Mouse (Mus musculus): ENCODE results near the gene Ms4a15. TPM values are rescaled to one million over a fixed set of nuclear protein-coding genes. Genes with fewer than 3 reads are reported as not detected.

The Ms4a15 gene
- polyA plus RNA-seq, 1 experiment, result not detected

DNA sequence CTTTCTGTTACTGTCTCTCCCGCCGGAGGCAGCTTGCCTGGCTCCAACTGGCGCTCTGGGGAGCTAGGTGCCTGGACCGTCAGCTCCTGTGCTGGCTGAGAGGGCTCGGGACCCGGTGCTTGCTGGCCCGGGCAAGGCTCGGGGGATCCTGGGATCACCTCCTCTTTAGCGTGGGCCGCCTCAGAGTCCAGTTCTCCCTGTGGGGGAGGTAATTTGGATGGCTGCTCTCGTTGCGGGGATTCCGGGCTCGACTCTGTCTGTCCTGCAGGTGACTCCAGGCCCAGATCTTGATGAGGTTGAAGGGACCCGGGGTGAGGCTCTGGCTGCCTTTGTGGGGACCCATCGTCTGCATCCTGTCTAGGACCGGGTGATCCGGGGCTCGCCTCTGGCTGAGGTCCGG is 44.6 kb downstream of the Ms4a15 start:
- peaks cover 16% of the 10 kb centered on the region; the same call in 1 of the 2 replicates for H3K4me1 ChIP-seq (ENCODE audit: control insufficient read depth, insufficient read depth, low read length)
- H3K27ac ChIP-seq (ENCODE audit: insufficient read depth, low read length), result no peak overlapping the region
- peak overlapping the region; percentile 40 for H3K4me3 ChIP-seq (ENCODE audit: insufficient read depth, low read length)
- TF ChIP-seq CTCF (IDR thresholded peaks at IDR 0.05; ENCODE audit: extremely low read depth, insufficient read depth, low read length) (no peak), POLR2A (IDR thresholded peaks at IDR 0.05; ENCODE audit: extremely low read depth, insufficient read depth, low read length) (no peak)

DNA sequence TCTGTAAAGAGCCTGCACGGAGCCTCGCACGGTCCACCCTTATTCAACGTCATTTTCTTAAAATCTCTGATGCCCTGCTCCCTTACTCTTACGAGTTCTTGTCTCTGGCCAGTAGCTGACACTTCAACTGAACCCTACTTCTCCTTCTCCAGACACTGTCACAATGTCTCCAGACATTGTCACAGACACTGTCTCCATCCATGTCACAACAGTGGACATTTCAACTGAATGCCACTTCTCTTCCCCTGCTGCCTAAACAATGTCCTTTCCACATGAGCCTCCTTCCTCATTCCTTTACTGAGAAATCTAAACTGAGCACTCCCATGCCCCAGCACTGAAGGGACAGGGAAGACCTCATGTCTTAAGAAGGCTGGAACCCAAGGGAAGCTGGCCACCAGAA is 45.8 kb downstream of the Ms4a15 start:
- H3K27ac ChIP-seq (ENCODE audit: insufficient read depth, low read length), result no peak overlapping the region
- H3K4me3 ChIP-seq (ENCODE audit: insufficient read depth, low read length), result peak overlapping the region; percentile 40; the same call in 1 of the 2 replicates
- peaks cover 16% of the 10 kb centered on the region; the same call in 1 of the 2 replicates for H3K4me1 ChIP-seq (ENCODE audit: control insufficient read depth, insufficient read depth, low read length)
- TF ChIP-seq CTCF (IDR thresholded peaks at IDR 0.05; ENCODE audit: extremely low read depth, insufficient read depth, low read length), result no peak
- TF ChIP-seq POLR2A (IDR thresholded peaks at IDR 0.05; ENCODE audit: extremely low read depth, insufficient read depth, low read length), result no peak

GRCm38 (mm10) chr19:10946506-10946905 is 46.5 kb downstream of the Ms4a15 start:
- no peak overlapping the region for H3K27ac ChIP-seq (ENCODE audit: insufficient read depth, low read length)
- H3K4me3 ChIP-seq (ENCODE audit: insufficient read depth, low read length), result no peak overlapping the region
- H3K4me1 ChIP-seq (ENCODE audit: control insufficient read depth, insufficient read depth, low read length), result peaks cover 10% of the 10 kb centered on the region; the same call in 1 of the 2 replicates
- TF ChIP-seq POLR2A (IDR thresholded peaks at IDR 0.05; ENCODE audit: extremely low read depth, insufficient read depth, low read length) (no peak), CTCF (IDR thresholded peaks at IDR 0.05; ENCODE audit: extremely low read depth, insufficient read depth, low read length) (no peak)

DNA sequence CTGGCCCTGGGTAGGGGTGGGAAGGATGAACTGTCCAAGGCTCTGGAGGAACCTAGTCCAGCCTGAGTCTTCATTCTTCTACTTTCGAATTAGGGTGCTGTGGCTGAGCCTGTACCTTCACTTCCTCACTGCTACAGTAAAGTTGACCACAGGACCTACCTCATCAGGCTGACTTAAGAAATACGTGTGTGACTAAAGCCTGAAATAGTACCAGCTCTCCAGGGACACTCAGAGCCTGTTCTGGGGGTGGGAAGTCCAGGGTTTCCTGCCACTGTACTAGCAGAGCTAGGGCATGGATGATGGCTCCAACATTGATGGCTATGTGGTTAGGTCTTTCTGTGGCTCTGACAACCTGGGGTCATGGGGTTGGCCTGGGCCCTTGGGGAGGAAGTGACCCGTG is 49.1 kb downstream of the Ms4a15 start:
- TF ChIP-seq CTCF (IDR thresholded peaks at IDR 0.05; ENCODE audit: extremely low read depth, insufficient read depth, low read length) (no peak), POLR2A (IDR thresholded peaks at IDR 0.05; ENCODE audit: extremely low read depth, insufficient read depth, low read length) (no peak)
- H3K4me3 ChIP-seq (ENCODE audit: insufficient read depth, low read length), result no peak overlapping the region
- peaks cover 10% of the 10 kb centered on the region; the same call in 1 of the 2 replicates for H3K4me1 ChIP-seq (ENCODE audit: control insufficient read depth, insufficient read depth, low read length)
- no peak overlapping the region for H3K27ac ChIP-seq (ENCODE audit: insufficient read depth, low read length)

GRCm38 (mm10) chr19:10940801-10941457 is 52.1 kb downstream of the Ms4a15 start:
- H3K27ac ChIP-seq (ENCODE audit: insufficient read depth, low read length), result no peak overlapping the region
- peak overlapping the region; percentile 12; the same call in 1 of the 2 replicates for H3K4me3 ChIP-seq (ENCODE audit: insufficient read depth, low read length)
- TF ChIP-seq CTCF (IDR thresholded peaks at IDR 0.05; ENCODE audit: extremely low read depth, insufficient read depth, low read length) (no peak), POLR2A (IDR thresholded peaks at IDR 0.05; ENCODE audit: extremely low read depth, insufficient read depth, low read length) (no peak)
- no peaks in the 10 kb centered on the region for H3K4me1 ChIP-seq (ENCODE audit: control insufficient read depth, insufficient read depth, low read length)

DNA sequence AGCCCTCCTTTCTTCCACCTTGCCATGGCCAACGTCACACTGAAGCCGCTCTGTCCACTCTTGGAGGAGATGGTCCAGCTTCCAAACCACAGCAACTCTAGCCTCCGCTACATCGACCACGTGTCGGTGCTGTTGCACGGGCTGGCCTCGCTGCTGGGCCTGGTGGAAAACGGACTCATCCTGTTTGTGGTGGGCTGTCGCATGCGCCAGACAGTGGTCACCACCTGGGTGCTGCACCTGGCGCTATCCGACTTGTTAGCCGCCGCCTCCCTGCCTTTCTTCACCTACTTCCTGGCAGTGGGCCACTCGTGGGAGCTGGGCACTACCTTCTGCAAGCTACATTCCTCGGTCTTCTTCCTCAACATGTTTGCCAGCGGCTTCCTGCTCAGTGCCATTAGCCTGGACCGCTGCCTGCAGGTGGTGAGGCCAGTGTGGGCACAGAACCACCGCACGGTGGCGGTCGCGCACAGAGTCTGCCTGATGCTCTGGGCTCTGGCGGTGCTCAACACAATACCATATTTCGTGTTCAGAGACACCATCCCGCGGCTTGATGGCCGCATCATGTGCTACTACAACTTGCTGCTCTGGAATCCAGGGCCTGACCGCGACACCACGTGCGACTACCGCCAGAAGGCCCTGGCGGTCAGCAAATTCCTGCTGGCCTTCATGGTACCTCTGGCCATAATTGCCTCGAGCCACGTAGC is 52.8 kb downstream of the Ms4a15 start:
- Histone ChIP-seq H3K27ac (ENCODE audit: insufficient read depth, low read length) (no peak overlapping the region), H3K4me1 (ENCODE audit: control insufficient read depth, insufficient read depth, low read length) (no peaks in the 10 kb centered on the region), H3K4me3 (ENCODE audit: insufficient read depth, low read length) (peak overlapping the region; percentile 12; the same call in 1 of the 2 replicates)
- TF ChIP-seq CTCF (IDR thresholded peaks at IDR 0.05; ENCODE audit: extremely low read depth, insufficient read depth, low read length), result peak; percentile 58
- 0 out of 2 replicates have a peak, but pooled peaks have one; percentile 2 for TF ChIP-seq POLR2A (IDR thresholded peaks at IDR 0.05; ENCODE audit: extremely low read depth, insufficient read depth, low read length)

DNA sequence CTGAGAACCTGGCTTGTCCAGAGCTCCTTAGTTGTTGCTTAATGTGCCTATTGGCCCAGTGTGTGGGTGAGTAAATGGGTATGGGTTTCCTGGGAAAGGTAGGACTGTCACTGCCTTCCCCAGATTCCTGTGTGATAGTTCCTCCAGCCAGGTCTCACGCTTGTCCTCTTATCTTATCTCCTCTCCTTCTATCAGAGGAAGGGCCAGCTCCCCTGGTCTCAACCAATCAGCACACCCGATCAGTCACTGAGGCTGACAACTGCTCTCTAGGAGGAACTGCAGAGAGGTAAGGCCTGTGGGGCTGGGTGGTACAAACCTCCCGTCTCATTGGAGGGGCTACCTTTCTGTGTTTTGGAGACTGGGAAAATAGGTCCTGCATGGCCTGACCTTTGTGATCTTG is 54.3 kb downstream of the Ms4a15 start:
- Histone ChIP-seq H3K27ac (ENCODE audit: insufficient read depth, low read length) (no peak overlapping the region), H3K4me3 (ENCODE audit: insufficient read depth, low read length) (no peak overlapping the region)
- no peak for TF ChIP-seq CTCF (IDR thresholded peaks at IDR 0.05; ENCODE audit: extremely low read depth, insufficient read depth, low read length)
- TF ChIP-seq POLR2A (IDR thresholded peaks at IDR 0.05; ENCODE audit: extremely low read depth, insufficient read depth, low read length), result no peak

GRCm38 (mm10) chr19:10937110-10937563 is 55.9 kb downstream of the Ms4a15 start, which contains the start of gene Ptgdr2:
TSS of gene Ptgdr2 (plus strand) at chr19:10937160.
- Histone ChIP-seq H3K4me1 (ENCODE audit: control insufficient read depth, insufficient read depth, low read length) (no peaks in the 10 kb centered on the region; the same call in 1 of the 2 replicates), H3K4me3 (ENCODE audit: insufficient read depth, low read length) (no peak within 1 kb of the TSS), H3K27ac (ENCODE audit: insufficient read depth, low read length) (no peak within 1 kb of the TSS)
- TF ChIP-seq CTCF (IDR thresholded peaks at IDR 0.05; ENCODE audit: extremely low read depth, insufficient read depth, low read length), result no peak
- no peak for TF ChIP-seq POLR2A (IDR thresholded peaks at IDR 0.05; ENCODE audit: extremely low read depth, insufficient read depth, low read length)

More for the DNA sequence above, 54.3 kb downstream of the Ms4a15 start:
- H3K4me1 ChIP-seq (ENCODE audit: control insufficient read depth, insufficient read depth, low read length), result no peaks in the 10 kb centered on the region; the same call in 1 of the 2 replicates

DNA sequence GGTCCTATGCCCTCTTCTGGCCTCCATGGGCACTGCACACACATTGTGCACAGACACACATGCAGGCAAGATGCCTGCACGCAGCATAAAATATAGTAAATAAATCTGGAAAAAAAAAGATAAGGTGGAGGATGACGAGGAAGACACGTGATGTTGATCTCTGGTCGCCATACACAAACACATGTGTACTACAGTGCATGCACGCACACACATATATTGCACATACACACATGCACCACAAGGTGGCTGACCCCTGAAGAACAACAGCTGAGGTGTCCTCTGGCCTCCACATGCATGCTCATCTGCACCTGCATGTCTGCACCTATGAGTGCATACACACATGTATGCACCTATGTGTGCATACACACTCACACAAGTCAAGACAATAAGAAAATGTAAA is 57.0 kb downstream of the Ms4a15 start:
- no peak overlapping the region for H3K4me3 ChIP-seq (ENCODE audit: insufficient read depth, low read length)
- no peak for TF ChIP-seq CTCF (IDR thresholded peaks at IDR 0.05; ENCODE audit: extremely low read depth, insufficient read depth, low read length)
- H3K4me1 ChIP-seq (ENCODE audit: control insufficient read depth, insufficient read depth, low read length), result no peaks in the 10 kb centered on the region; the same call in 1 of the 2 replicates
- H3K27ac ChIP-seq (ENCODE audit: insufficient read depth, low read length), result no peak overlapping the region

Data from cortical plate, adult 2 months (tissue).